Mouse (Mus musculus): ENCODE data around the gene Wbp11.

DNA sequence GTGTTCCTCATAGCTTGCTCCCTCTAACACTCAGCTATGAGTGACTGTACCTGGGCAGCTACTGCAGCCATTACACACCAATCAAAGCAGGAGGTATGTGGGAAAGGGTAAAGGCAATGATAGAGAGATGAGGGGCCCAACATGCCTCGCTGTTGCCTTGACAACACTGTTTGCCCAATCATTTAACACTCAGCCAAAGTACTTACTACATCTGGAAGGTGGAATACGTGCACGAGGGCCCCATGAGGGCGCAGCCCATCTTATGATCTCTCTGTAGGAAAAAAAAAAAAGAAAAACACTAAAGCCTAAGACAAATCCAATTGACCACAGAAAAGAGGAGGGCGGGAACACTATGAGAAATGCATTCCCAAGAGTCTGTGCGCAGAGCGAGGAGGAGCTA, 58.2 kb downstream of the Wbp11 start:
- no peak for TF ChIP-seq CTCF (IDR thresholded peaks at IDR 0.05; ENCODE audit: insufficient read depth, low read length)
- no peak for TF ChIP-seq POLR2A (IDR thresholded peaks at IDR 0.05; ENCODE audit: borderline replicate concordance, extremely low read depth, low read depth, low read length)
